Mouse (Mus musculus): ENCODE measurements around the gene Lmo2.

DNA sequence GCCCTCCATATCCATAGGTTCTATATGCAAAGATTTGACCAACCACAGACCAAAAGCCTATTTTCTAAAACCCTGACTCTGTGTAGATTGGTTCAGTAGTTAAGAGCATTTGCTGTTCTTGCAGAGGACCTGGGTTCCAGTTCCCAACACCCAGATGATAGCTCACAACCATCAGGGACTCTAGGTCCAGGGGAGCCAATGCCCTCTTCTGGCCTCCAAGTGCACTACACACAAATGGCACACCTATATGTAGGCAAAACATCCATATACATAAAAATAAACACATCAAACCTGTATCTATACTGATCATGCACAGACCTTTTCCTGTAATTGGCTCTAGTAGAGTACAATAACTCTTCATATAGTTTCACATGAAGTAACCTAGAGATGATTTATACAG lies 33.5 kb downstream of the Lmo2 start:
- TF ChIP-seq CTCF (IDR thresholded peaks at IDR 0.05; ENCODE audit: low read depth, low read length) (peak; percentile 4; the same call in 1 of the 2 replicates), POLR2A (IDR thresholded peaks at IDR 0.05; ENCODE audit: extremely low read depth, insufficient read depth, low read length) (no peak)
